Mouse (Mus musculus): ENCODE data around the gene a. TPM values are rescaled to one million over a fixed set of nuclear protein-coding genes. Genes with fewer than 3 reads are reported as not detected.

Gene a
- polyA plus RNA-seq, 1 experiment from 2014 or later: 0.42 TPM

DNA sequence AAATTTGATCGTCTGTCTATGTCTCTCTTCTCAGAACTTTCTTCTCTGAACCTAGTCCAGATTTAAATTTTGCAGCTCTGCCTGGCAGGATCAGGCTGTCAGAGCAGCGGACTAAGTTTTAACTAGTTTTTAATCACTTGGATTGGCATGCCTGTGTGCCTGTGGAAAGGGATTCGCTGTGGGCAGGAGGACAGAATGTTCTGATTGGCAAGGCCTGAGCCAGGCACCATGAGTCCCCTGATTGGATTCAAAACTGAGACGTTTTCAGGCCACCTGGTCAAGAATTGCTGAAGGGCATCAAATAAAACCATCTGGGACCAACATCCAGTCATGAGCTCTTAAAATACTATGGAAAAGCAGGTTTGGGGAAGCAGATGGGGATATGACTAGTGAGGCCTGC lies 8.8 kb upstream of the a start:
- Histone ChIP-seq H3K27me3 (ENCODE audit: insufficient read depth, low read length) (no peaks in the 10 kb centered on the region), H3K4me2 (ENCODE audit: low read length) (no peak overlapping the region), H3K4me3 (replicated peaks; ENCODE audit: low read depth, low read length) (no peak overlapping the region), H3K9ac (ENCODE audit: low read depth, low read length) (no peak overlapping the region), H3K36me3 (ENCODE audit: insufficient read depth, low read length) (no peaks in the 10 kb centered on the region), H3K9me3 (replicated peaks; ENCODE audit: low read length) (no peaks in the 10 kb centered on the region), H3K27ac (no peak overlapping the region), H3K4me1 (replicated peaks; ENCODE audit: insufficient read depth, low read length) (0 out of 2 replicates have a peak, but pooled peaks cover 3% of the 10 kb centered on the region)
- TF ChIP-seq CTCF (IDR thresholded peaks at IDR 0.05; ENCODE audit: low read depth): no peak
- 55% methylated on average over 4 of the region's 4 CpGs for WGBS
- DNase-seq (ENCODE audit: low spot score): no peak
- no peak for ATAC-seq (replicated peaks; ENCODE audit: low FRiP score, low read depth)

DNA sequence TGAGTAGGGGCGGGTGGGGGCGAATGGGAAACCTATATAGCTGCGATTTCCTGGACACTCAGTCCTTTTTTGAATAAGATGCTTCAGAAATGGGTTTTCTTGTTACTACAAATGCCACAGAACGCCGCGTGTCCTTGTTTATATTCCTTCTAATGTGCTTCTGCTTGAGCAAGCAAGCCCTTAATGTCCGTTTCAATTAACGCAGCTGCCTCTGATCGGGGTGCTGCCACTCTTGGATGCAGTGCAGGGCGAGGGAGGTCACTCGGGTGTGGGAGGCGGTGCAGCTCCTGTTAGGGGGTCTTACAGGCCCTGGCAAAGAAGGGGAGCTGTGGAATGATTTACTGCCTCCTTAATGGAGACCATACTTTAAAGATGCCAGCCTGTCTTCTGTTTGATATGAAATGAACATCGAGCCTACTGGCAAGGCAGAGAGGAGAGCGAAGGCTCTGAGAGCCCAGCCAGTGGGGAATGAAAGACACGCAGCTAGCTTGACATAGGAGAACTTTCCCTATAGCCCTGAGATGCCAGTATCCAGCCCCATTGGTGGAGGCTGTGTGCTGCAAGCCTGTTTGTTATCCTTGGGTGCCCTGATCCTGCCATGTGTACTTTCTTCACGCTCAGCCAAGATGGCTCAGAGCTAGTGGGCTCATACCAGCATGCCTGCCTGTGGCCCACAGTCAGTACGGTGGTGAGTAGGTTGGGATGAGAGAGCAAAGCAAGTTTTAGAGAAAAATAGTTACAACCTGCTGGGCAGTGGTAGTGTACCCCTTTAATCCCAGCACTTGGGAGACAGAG lies 8.1 kb upstream of the a start:
- ATAC-seq (replicated peaks; ENCODE audit: low FRiP score, low read depth) (no peak), DNase-seq (ENCODE audit: low spot score) (no peak)
- Histone ChIP-seq H3K4me1 (replicated peaks; ENCODE audit: insufficient read depth, low read length) (0 out of 2 replicates have a peak, but pooled peaks cover 3% of the 10 kb centered on the region), H3K4me3 (replicated peaks; ENCODE audit: low read depth, low read length) (no peak overlapping the region), H3K27me3 (ENCODE audit: insufficient read depth, low read length) (no peaks in the 10 kb centered on the region), H3K9me3 (replicated peaks; ENCODE audit: low read length) (no peaks in the 10 kb centered on the region), H3K9ac (ENCODE audit: low read depth, low read length) (no peak overlapping the region), H3K4me2 (ENCODE audit: low read length) (no peak overlapping the region), H3K27ac (no peak overlapping the region), H3K36me3 (ENCODE audit: insufficient read depth, low read length) (no peaks in the 10 kb centered on the region)
- TF ChIP-seq CTCF (IDR thresholded peaks at IDR 0.05; ENCODE audit: low read depth): no peak
- WGBS: 47% methylated on average over 17 of the region's 17 CpGs

DNA sequence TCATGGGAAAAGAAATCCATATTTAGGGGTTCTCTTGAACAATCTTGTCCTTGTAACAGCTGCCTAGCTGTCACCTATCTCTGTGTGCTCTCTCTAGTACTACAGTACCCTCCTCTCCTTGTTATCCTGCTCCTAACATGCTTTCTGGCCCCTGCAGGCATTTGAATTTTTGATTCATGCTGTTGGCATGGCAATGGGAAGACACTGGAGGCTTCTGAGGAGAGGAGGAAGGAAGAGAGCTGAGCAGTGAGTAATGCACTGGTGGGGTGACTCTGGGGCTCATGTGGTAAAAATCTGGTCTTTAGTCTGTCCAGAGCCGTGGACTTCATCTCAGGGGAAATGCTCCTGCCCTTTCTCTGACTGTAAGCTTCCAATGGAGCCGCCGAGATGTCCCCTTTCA lies 5.9 kb upstream of the a start:
- 62% methylated on average over 3 of the region's 3 CpGs for WGBS

DNA sequence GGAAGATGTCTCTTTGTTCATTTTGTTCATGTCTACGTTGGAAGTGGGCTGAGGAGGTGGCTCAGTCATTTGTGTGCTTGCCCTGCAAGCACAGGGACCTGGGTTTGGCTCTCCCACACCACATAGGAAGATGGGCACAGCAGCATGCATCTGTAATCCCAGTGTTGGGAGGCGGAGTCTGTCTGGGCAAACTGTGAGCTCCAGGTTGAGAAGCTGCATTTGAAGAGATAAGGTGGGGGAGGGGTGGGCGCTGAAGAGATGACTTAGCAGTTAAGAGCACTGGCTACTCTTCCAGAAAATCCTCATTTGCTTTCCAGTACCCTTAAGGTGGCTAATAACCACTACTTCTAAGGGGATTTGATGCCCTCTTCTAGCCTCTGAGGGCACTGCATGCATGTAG lies 5.0 kb upstream of the a start:
- WGBS: 54% methylated on average over 3 of the region's 3 CpGs
- no peak for TF ChIP-seq CTCF (IDR thresholded peaks at IDR 0.05; ENCODE audit: low read depth)
- H3K36me3 ChIP-seq (ENCODE audit: insufficient read depth, low read length): no peaks in the 10 kb centered on the region
- H3K4me2 ChIP-seq (ENCODE audit: low read length): no peak overlapping the region
- H3K27ac ChIP-seq: no peak overlapping the region
- H3K27me3 ChIP-seq (ENCODE audit: insufficient read depth, low read length): no peaks in the 10 kb centered on the region
- H3K9ac ChIP-seq (ENCODE audit: low read depth, low read length): no peak overlapping the region
- DNase-seq (ENCODE audit: low spot score): no peak
- 0 out of 2 replicates have a peak, but pooled peaks cover 6% of the 10 kb centered on the region for H3K4me1 ChIP-seq (replicated peaks; ENCODE audit: insufficient read depth, low read length)
- ATAC-seq (replicated peaks; ENCODE audit: low FRiP score, low read depth): no peak
- H3K4me3 ChIP-seq (replicated peaks; ENCODE audit: low read depth, low read length): no peak overlapping the region
- no peaks in the 10 kb centered on the region for H3K9me3 ChIP-seq (replicated peaks; ENCODE audit: low read length)

More for the DNA sequence above, 5.9 kb upstream of the a start:
- Histone ChIP-seq H3K4me1 (replicated peaks; ENCODE audit: insufficient read depth, low read length) (0 out of 2 replicates have a peak, but pooled peaks cover 6% of the 10 kb centered on the region), H3K4me2 (ENCODE audit: low read length) (no peak overlapping the region), H3K9ac (ENCODE audit: low read depth, low read length) (no peak overlapping the region), H3K27ac (no peak overlapping the region), H3K27me3 (ENCODE audit: insufficient read depth, low read length) (no peaks in the 10 kb centered on the region), H3K9me3 (replicated peaks; ENCODE audit: low read length) (no peaks in the 10 kb centered on the region), H3K36me3 (ENCODE audit: insufficient read depth, low read length) (no peaks in the 10 kb centered on the region), H3K4me3 (replicated peaks; ENCODE audit: low read depth, low read length) (no peak overlapping the region)
- DNase-seq (ENCODE audit: low spot score) (no peak), ATAC-seq (replicated peaks; ENCODE audit: low FRiP score, low read depth) (no peak)
- no peak for TF ChIP-seq CTCF (IDR thresholded peaks at IDR 0.05; ENCODE audit: low read depth)

DNA sequence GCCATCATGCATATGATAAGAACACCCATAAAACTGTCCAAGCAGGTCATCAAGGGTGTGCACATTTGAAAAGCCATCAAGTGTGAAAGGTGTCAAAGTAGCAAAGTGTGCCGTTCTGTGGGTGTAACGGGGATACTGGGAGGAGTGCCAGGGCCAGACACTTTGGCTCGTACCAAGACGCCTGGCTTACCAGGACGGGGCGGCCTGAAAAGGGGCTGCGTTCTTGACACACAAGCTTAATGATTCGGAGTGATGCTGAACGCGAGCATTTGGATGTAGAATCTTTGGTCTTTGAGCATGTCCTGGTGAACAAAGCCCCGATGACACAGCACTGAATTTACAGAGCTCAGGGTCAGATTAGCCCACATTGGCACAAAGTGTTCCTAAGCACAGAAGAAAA lies 4.4 kb upstream of the a start:
- Histone ChIP-seq H3K4me1 (replicated peaks; ENCODE audit: insufficient read depth, low read length) (0 out of 2 replicates have a peak, but pooled peaks cover 6% of the 10 kb centered on the region), H3K27me3 (ENCODE audit: insufficient read depth, low read length) (no peaks in the 10 kb centered on the region), H3K4me2 (ENCODE audit: low read length) (no peak overlapping the region), H3K4me3 (replicated peaks; ENCODE audit: low read depth, low read length) (no peak overlapping the region), H3K9ac (ENCODE audit: low read depth, low read length) (no peak overlapping the region), H3K36me3 (ENCODE audit: insufficient read depth, low read length) (no peaks in the 10 kb centered on the region), H3K27ac (no peak overlapping the region), H3K9me3 (replicated peaks; ENCODE audit: low read length) (no peaks in the 10 kb centered on the region)
- WGBS: 52% methylated on average over 11 of the region's 11 CpGs
- no peak for DNase-seq (ENCODE audit: low spot score)
- no peak for ATAC-seq (replicated peaks; ENCODE audit: low FRiP score, low read depth)
- no peak for TF ChIP-seq CTCF (IDR thresholded peaks at IDR 0.05; ENCODE audit: low read depth)

DNA sequence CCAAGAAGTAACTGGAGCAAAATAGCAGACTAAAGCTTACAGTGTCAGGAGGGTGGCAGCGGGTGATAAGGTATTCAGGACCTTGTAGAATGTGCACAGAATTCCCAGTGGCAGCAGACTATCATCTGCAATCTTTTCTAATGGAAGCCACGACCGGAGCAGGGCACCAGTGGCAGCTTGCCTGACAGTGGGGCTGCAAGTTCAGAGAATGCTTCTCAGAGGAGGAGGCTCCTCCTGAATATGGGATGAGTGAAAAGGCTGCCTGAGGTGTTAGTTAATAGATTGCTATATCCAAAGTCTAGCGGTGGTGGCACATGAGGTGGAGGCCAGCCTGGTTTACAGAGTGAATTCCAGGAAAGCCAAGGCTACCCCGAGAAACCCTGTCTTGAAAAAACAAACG lies 1.8 kb upstream of the a start:
- H3K4me3 ChIP-seq (replicated peaks; ENCODE audit: low read depth, low read length): no peak overlapping the region
- WGBS: 76% methylated on average over 6 of the region's 6 CpGs
- DNase-seq (ENCODE audit: low spot score): no peak

More for the DNA sequence above, 1.8 kb upstream of the a start:
- no peak overlapping the region for H3K9ac ChIP-seq (ENCODE audit: low read depth, low read length)
- TF ChIP-seq CTCF (IDR thresholded peaks at IDR 0.05; ENCODE audit: low read depth): no peak
- H3K27me3 ChIP-seq (ENCODE audit: insufficient read depth, low read length): no peaks in the 10 kb centered on the region
- no peak overlapping the region for H3K27ac ChIP-seq
- no peak for ATAC-seq (replicated peaks; ENCODE audit: low FRiP score, low read depth)
- peaks cover 20% of the 10 kb centered on the region; the same call in 1 of the 2 replicates for H3K4me1 ChIP-seq (replicated peaks; ENCODE audit: insufficient read depth, low read length)
- H3K4me2 ChIP-seq (ENCODE audit: low read length): no peak overlapping the region
- H3K9me3 ChIP-seq (replicated peaks; ENCODE audit: low read length): no peaks in the 10 kb centered on the region
- H3K36me3 ChIP-seq (ENCODE audit: insufficient read depth, low read length): no peaks in the 10 kb centered on the region
